Mouse (Mus musculus): ENCODE measurements around the gene Gm21028.
"Not testable (repeated sequence)": the region's sequence is repeated elsewhere in the genome, so short reads cannot be mapped to it uniquely, and the experiment has no call there.

Gm21028 gene

DNA sequence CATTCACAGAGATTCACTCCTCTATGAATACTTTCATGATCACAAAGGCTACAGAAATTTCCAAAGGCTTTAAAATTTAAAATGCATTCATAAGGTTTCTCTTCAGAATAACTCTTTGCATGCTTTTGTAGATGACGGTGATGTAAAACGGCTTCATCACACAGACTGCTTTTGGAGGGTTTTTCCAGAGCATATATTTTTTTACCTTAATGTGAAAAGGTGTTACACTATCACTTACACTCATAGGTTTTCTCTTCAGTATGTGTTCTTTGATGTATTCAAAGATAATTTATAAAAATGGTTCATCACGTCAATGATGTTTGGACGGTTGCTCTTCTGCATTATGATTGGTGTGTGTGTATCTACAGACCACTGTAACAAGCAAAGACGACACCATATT is at the start of gene Gm21028:
TSS of gene Gm21028 (minus strand) at position 101 of the 400 bp plus-strand sequence.
- DNase-seq (ENCODE audit: low read depth) = no peak

GRCm38 (mm10) chr7:42595666-42596065 is 17.3 kb upstream of the Gm21028 start:
- DNase-seq (ENCODE audit: low read depth) = not testable (repeated sequence)

- DNase-seq (ENCODE audit: low read depth) = not testable (repeated sequence)
These were observed 14.0 kb upstream of the Gm21028 start, which contains the start of gene Zfp977 for GRCm38 (mm10) chr7:42592413-42592812. Gene Zfp977, minus strand, starts transcription at chr7:42592547.

DNA sequence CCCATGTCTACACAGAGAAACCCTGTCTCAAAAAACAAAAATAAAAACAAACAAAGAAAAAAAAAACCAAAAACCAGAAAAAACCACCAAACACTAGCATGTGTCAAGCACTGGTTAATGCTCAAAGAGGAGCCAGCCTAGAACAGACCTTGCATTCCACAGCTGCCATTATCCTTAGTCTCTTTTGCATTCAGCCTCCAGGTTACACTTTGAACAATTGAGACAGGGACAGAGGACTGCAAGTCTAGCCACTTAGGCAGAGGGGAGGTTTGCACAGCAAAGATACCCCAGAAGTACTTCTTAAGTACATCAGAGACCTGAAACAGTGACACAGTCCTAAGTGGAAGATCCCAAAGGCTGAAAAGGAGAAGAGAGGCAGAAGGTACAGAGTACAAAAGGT is 12.9 kb upstream of the Gm21028 start:
- DNase-seq (ENCODE audit: low read depth) = not testable (repeated sequence)

- no peak for DNase-seq (ENCODE audit: low read depth)
These were observed 26.6 kb downstream of the Gm21028 start for GRCm38 (mm10) chr7:42551766-42552165.

Data from c-Kit-positive CD71-negative TER-119-negative erythroid progenitor cells, embryonic 14.5 days (primary cell).